Mouse (Mus musculus): Measurements from ENCODE around the gene Psg16.

DNA sequence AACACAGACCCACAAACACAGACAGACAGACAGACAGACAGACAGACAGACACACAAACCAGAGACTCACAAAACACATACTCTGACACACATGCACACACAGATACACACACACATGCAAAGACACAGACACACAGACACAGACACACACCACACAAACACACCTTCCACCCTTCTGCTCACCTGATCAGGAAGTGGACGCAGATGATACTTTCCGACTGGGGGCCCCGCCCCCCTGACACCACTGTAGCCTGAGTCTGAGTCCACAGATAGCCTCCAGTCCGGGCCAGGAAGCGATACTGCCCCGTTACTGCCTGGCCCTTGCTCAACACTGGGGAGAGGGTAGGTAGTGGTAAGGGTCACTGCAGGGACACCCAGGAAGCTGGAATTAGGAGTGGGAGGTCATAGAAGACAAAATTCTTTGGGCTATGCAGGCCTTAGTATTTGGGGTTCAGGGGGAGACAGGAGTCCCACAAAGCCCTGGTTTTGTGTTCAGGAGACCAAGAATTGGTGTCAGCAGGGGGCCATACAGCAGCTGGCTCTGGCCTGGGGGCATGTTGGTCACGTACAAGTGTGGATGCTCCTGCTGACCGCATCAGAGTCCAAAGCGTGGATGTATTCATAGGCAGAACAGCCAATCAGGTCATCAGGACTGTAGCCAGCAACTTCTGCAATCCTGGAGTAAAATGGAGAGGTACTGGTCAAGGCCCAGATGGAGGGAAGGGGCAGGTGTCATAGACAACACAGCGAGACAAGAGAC is 25.2 kb upstream of the Psg16 start:
- no peak for TF ChIP-seq CTCF (IDR thresholded peaks at IDR 0.05; ENCODE audit: insufficient read depth, low read length)
- TF ChIP-seq POLR2A (IDR thresholded peaks at IDR 0.05; ENCODE audit: borderline replicate concordance, extremely low read depth, low read depth, low read length): no peak
